Mouse (Mus musculus) C2C12 (cell line): ENCODE data around the gene Ugcg. TPM values are rescaled to one million over a fixed set of nuclear protein-coding genes. Genes with fewer than 3 reads are reported as not detected.

Source experiments
- H3K27me3 ChIP-seq: one replicate; pipeline ENCODE4 v1.6.1; 2011; ENCODE audit not compliant: control insufficient read depth, insufficient read depth, insufficient read length
- H3K36me3 ChIP-seq: one replicate; pipeline ENCODE4 v1.6.1; 2011; ENCODE audit not compliant: control insufficient read depth, insufficient read depth
- H3K4me3 ChIP-seq: one replicate; pipeline ENCODE4 v1.5.1; 2011; ENCODE audit warnings: mild to moderate bottlenecking, control low read depth; ENCODE audit not compliant: poor library complexity, insufficient read depth, severe bottlenecking
- H3K79me2 ChIP-seq: one replicate; pipeline ENCODE4 v1.6.1; 2011; ENCODE audit not compliant: control insufficient read depth, insufficient read depth
- H3K79me3 ChIP-seq: one replicate; pipeline ENCODE4 v1.6.1; 2011; ENCODE audit warnings: low read depth, control low read depth
- H3ac ChIP-seq: one replicate; pipeline ENCODE3; 2011; ENCODE audit warnings: low read depth; ENCODE audit not compliant: control insufficient read depth, insufficient read length
- CEBPB ChIP-seq: IDR thresholded peaks from one replicate; pipeline ENCODE4 v1.6.1; 2011; ENCODE audit warnings: low read depth, mild to moderate bottlenecking, control low read depth, moderate library complexity
- CTCF ChIP-seq: IDR thresholded peaks from one replicate; pipeline ENCODE4 v1.5.1; 2011; ENCODE audit not compliant: control insufficient read depth, insufficient read depth, insufficient read length
- FOSL1 ChIP-seq: IDR thresholded peaks from one replicate; pipeline ENCODE4 v1.8.0; 2011; ENCODE audit warnings: mild to moderate bottlenecking, low read length; ENCODE audit not compliant: poor library complexity, insufficient read depth, severe bottlenecking
- MAX ChIP-seq: IDR thresholded peaks from one replicate; pipeline ENCODE4 v1.6.1; 2011; ENCODE audit warnings: mild to moderate bottlenecking, control low read depth
- MYOD1 ChIP-seq: IDR thresholded peaks from one replicate; pipeline ENCODE4 v1.6.1; 2011; ENCODE audit warnings: low read depth; ENCODE audit not compliant: control insufficient read depth, insufficient read length
- MYOG ChIP-seq: IDR thresholded peaks from one replicate; pipeline ENCODE4 v1.6.1; 2011; ENCODE audit not compliant: control insufficient read depth, insufficient read length; ENCODE audit errors: extremely low read depth
- USF1 ChIP-seq: IDR thresholded peaks from one replicate; pipeline ENCODE4 v1.6.1; 2011; ENCODE audit warnings: low read depth, mild to moderate bottlenecking, control low read depth, moderate library complexity
- polyA plus RNA-seq: library from polyadenylated mRNA; unstranded; fragments of >200 nt; fragmentation: generic; extraction: Trizol; gene quantifications from one replicate; pipeline ENCODE4 v1.2.1, GENCODE M21; 2012; ENCODE audit warnings: missing spikeins

The Ugcg gene
- polyA plus RNA-seq, 1 experiment = 34.5 TPM

GRCm38 (mm10) chr4:59172616-59173015 is 16.4 kb upstream of the Ugcg start:
- H3ac ChIP-seq = no peak overlapping the region
- H3K27me3 ChIP-seq = no peaks in the 10 kb centered on the region
- H3K79me2 ChIP-seq = no peaks in the 10 kb centered on the region
- H3K36me3 ChIP-seq = no peaks in the 10 kb centered on the region
- no peak overlapping the region for H3K4me3 ChIP-seq
- TF ChIP-seq CTCF (no peak), USF1 (no peak), MYOD1 (no peak), MYOG (no peak), FOSL1 (no peak), MAX (no peak), CEBPB (no peak)
- no peaks in the 10 kb centered on the region for H3K79me3 ChIP-seq

- TF ChIP-seq MAX = no peak
- no peaks in the 10 kb centered on the region for H3K79me3 ChIP-seq
- no peaks in the 10 kb centered on the region for H3K36me3 ChIP-seq
- no peaks in the 10 kb centered on the region for H3K79me2 ChIP-seq
- H3K4me3 ChIP-seq = no peak overlapping the region
- H3ac ChIP-seq = no peak overlapping the region
- no peaks in the 10 kb centered on the region for H3K27me3 ChIP-seq
These were observed 15.7 kb upstream of the Ugcg start for GRCm38 (mm10) chr4:59173181-59173922.

- Histone ChIP-seq H3K79me3 (no peaks in the 10 kb centered on the region), H3K4me3 (no peak overlapping the region), H3K79me2 (no peaks in the 10 kb centered on the region), H3K36me3 (no peaks in the 10 kb centered on the region), H3K27me3 (no peaks in the 10 kb centered on the region), H3ac (no peak overlapping the region)
- TF ChIP-seq MYOD1 (no peak), CTCF (no peak), MYOG (no peak), CEBPB (no peak), FOSL1 (no peak), USF1 (no peak), MAX (no peak)
These were observed 14.1 kb upstream of the Ugcg start for GRCm38 (mm10) chr4:59175003-59175402.

GRCm38 (mm10) chr4:59175929-59176328 is 13.1 kb upstream of the Ugcg start:
- no peak overlapping the region for H3K4me3 ChIP-seq
- no peaks in the 10 kb centered on the region for H3K79me2 ChIP-seq
- no peaks in the 10 kb centered on the region for H3K27me3 ChIP-seq
- no peak overlapping the region for H3ac ChIP-seq
- H3K79me3 ChIP-seq = no peaks in the 10 kb centered on the region
- TF ChIP-seq FOSL1 (no peak), USF1 (no peak)
- H3K36me3 ChIP-seq = no peaks in the 10 kb centered on the region

- H3K27me3 ChIP-seq = no peaks in the 10 kb centered on the region
- no peaks in the 10 kb centered on the region for H3K36me3 ChIP-seq
- no peaks in the 10 kb centered on the region for H3K79me3 ChIP-seq
- H3K4me3 ChIP-seq = no peak overlapping the region
- no peak overlapping the region for H3ac ChIP-seq
- H3K79me2 ChIP-seq = no peaks in the 10 kb centered on the region
- TF ChIP-seq CEBPB (peak; percentile 36), FOSL1 (no peak)
These were observed 11.5 kb upstream of the Ugcg start for GRCm38 (mm10) chr4:59177566-59177965.

- no peak overlapping the region for H3K4me3 ChIP-seq
- no peak overlapping the region for H3ac ChIP-seq
- H3K36me3 ChIP-seq = no peaks in the 10 kb centered on the region
- H3K79me3 ChIP-seq = no peaks in the 10 kb centered on the region
- no peaks in the 10 kb centered on the region for H3K27me3 ChIP-seq
- no peaks in the 10 kb centered on the region for H3K79me2 ChIP-seq
- no peak for TF ChIP-seq MYOD1
- TF ChIP-seq FOSL1 = no peak
- no peak for TF ChIP-seq MAX
- no peak for TF ChIP-seq CTCF
- no peak for TF ChIP-seq CEBPB
- no peak for TF ChIP-seq MYOG
- TF ChIP-seq USF1 = no peak
These were observed 7.5 kb upstream of the Ugcg start for GRCm38 (mm10) chr4:59181320-59182271.
